Mouse (Mus musculus) lung, postnatal 0 days (tissue): ENCODE measurements around the gene Evi5l.

Experiments
- CTCF ChIP-seq: IDR thresholded peaks from 2 replicates; pipeline ENCODE4 v1.5.1; 2016; ENCODE audit warnings: antibody characterized with exemption, mild to moderate bottlenecking
- EP300 ChIP-seq: IDR thresholded peaks from 2 replicates; pipeline ENCODE4 v1.6.1; 2016; ENCODE audit warnings: antibody characterized with exemption, mild to moderate bottlenecking, control low read depth

DNA sequence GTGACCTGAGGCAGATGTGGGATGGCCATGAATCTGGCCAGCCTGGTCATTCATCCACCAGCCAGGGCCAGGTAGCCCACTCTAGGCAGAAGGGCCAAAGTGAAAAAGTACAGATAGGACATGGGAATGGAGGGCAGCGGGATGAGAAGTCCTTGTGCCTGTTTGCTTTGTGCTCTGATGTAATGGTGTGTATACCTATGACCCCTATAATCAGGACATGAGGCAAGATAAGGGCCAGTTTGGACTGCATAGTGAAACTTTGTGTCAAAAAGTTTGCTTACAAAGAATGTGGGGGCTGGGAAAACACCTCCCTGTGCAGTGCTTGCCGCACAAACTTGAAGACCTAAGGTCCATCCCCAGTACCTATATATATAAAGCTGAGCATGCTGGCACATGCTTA lies 19.8 kb downstream of the Evi5l start:
- TF ChIP-seq CTCF (no peak), EP300 (no peak)
